Mouse (Mus musculus): ENCODE measurements around the gene Cntnap5a.
A peak's percentile ranks its signal among the peaks of the same experiment; 100 is the strongest.
"Not testable (repeated sequence)": the region's sequence is repeated elsewhere in the genome, so short reads cannot be mapped to it uniquely, and the experiment has no call there.

Cntnap5a gene

DNA sequence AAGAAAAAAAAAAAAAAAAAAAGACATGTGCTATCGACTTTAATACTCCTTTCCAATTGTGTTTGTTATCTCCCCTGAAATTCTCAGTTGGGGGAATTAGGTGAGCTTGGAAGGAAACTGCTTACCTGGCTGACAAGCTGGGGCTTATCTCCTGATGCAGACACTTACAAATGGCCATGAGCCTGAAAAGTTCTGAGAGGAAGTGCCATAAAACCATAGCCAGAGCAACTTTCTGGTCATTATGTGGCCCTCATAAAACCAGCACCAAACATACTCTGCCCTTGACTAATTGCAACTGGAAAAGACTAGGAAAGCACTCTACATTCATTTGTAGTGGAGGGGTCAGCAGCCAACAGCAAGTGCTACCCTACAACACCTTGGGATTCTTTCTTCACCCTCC is 359.5 kb downstream of the Cntnap5a start:
- DNase-seq (ENCODE audit: low spot score) = no peak

- DNase-seq (ENCODE audit: low spot score) = no peak
Measured at GRCm38 (mm10) chr1:116107010-116107723, 422.6 kb downstream of the Cntnap5a start.

- no peak for DNase-seq (ENCODE audit: low spot score)
Measured at GRCm38 (mm10) chr1:116107724-116108058, 423.1 kb downstream of the Cntnap5a start.

GRCm38 (mm10) chr1:116108381-116108780 is 423.8 kb downstream of the Cntnap5a start:
- DNase-seq (ENCODE audit: low spot score) = no peak

- DNase-seq (ENCODE audit: low spot score) = no peak
Measured at GRCm38 (mm10) chr1:116125767-116126166, 441.2 kb downstream of the Cntnap5a start.

DNA sequence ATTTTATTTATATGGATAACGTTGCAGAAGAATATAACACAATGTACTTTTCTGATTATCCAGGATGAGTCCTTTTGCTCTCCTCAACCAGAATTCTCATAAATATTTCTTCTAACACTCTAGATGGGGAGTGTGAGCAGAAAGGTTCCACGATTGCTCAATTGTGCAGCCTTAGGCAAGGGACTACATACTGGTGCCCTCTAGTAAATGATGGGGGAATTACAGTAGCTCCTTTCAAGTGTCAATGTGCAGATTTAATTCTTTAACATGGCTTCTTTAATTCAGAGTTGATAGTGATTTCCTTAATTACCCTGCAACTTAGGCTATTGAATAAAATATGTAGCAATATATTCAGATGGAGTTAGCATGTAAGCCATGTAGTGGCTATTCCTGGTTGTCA is 442.5 kb downstream of the Cntnap5a start:
- DNase-seq (ENCODE audit: low spot score) = no peak

DNA sequence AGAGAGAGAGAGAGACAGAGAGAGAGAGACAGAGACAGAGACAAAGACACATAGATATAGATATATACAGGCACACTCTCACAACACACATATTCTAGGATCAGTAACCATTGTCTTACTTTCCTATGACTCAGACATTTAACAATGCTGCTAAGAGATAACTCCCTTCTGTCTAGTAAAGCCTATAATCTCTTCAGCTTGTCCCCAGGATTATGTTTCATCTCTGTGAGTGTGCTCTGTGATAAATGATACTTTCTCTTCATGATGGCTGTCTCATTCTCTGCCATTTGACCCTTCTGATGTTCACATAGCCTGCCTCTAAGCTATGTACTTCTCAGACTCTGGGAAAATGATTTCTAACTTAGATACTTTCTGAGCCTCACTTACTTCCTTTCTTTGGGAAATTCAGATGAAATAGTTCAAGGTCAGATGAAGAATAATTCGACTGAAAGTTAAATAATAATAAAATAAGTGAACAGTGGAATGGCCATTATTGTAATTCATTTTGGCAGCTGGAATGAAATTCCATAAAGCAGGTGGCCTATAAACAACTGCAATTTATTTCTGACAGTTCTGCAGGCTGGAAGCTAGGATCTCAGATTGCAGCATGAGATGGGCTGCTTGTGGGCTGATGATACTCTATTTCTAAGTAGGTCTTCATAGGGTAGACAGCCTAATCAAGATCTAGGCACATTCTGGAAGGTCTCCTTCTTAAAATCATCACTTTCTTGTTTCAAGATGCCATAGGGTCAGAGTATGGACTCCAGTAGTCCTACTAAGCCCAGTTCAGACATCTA is 444.1 kb downstream of the Cntnap5a start:
- DNase-seq (ENCODE audit: low spot score) = no peak

- DNase-seq (ENCODE audit: low spot score) = no peak
Measured at GRCm38 (mm10) chr1:116132471-116132870, 447.9 kb downstream of the Cntnap5a start.

DNA sequence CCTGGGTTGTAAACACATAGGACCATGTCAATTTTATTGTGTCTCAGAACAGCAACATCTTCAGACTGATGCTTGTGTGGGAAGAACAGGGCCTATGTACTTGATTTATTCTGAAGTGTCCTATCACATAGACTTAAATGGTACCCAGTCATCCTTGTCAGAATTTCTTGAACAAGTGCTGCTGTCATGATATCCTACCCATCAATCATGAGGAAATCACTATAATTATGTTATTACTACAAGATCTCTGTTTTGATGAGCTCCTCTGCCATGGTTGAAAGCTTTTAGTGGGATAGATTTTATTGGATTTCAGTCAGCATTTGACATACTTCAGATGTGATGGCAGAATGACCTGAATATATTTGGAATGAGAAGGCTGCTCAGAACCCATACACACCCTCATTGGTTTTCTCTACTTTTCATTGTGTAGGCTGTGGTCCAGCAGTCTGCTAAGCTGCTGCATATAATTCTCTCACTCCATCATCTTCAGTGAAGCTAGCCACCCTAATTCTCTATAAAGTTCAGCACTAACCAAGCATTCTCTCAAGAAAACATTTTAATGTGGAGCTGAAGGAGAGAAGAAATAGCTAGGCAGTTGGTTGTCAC is 465.3 kb downstream of the Cntnap5a start:
- DNase-seq (ENCODE audit: low spot score) = no peak

GRCm38 (mm10) chr1:116184471-116184870 is 499.9 kb downstream of the Cntnap5a start:
- no peak for DNase-seq (ENCODE audit: low spot score)

GRCm38 (mm10) chr1:116188142-116188541 is 503.6 kb downstream of the Cntnap5a start:
- DNase-seq (ENCODE audit: low spot score) = not testable (repeated sequence)

DNA sequence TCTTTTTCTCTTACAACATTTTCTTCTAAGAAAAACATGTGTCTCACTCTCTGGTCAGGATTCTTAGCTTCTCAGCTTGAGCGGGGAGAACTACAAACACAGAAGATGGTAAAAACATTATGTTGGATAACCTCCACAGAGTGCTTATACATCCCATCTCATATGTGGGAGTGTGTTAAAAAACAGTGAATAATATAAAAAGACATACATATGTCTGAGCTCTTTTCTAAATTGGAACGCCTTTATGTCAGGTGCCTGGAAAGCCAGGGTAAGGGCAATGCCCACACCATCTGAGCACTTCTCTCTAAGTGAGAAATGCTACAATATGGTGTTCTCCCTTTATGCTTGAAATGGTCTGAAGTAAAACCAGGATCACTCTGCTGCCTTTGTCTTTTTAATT is 507.7 kb downstream of the Cntnap5a start:
- DNase-seq (ENCODE audit: low spot score) = no peak

- DNase-seq (ENCODE audit: low spot score) = no peak
Measured at GRCm38 (mm10) chr1:116216883-116217282, 532.3 kb downstream of the Cntnap5a start.

DNA sequence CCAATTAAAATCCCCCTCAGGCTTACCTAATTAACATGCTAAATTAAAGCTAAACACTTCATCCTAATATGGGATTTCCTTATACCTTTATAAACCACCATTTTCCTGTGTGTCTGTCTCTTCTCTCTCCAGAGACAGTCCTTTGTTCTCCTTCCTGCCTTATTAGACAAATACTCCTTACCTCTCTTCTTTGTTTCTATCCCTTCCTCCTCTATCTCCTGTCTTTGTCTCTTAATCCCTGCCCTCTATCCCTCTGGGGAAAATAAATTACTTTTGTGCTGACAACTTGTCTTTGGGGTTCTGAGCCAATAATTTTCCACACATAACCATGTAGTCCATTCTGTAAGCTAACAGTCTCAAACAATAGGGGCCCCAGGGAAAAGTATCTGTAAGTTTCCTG is 556.0 kb downstream of the Cntnap5a start:
- no peak for DNase-seq (ENCODE audit: low spot score)

DNA sequence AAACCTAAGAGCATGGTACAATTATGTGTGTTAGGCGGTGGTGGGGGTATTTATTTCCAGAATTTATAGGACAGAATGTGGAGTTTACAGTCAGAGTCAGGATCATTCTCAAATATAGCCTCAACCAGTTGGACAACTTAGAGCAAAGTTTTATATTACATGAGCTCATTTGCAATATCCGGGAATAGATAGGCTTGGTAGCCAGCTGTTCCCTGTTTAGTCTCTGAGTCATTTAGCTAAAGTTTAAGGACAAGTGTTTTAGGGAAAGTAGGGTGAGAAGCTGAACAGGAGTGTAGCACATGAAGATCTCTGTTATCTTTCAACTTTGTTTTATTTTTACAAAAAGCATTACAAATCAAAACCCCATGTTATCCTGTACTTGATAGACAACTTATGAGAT is 559.3 kb downstream of the Cntnap5a start:
- DNase-seq (ENCODE audit: low spot score) = no peak

- no peak for DNase-seq (ENCODE audit: low spot score)
Measured at GRCm38 (mm10) chr1:116281144-116281543, 596.6 kb downstream of the Cntnap5a start.

DNA sequence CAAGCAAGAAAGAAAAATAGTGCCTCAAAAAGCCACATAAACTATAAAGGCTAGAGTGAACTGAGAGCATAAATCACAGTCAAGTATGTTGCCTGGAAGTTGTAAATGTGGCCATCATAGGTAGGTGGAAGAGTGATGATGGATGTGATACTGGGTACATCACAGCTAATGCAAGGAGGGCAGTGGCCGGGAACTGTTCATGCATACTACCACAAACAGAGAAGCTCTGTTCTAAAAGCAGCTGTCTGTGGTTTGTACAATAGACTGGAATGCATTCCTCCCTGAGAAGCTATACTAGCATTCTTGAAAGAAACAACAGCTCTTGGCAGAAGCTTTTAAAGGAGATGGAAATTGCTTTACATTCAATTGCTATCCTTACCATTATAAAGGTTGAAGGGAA is 599.4 kb downstream of the Cntnap5a start:
- no peak for DNase-seq (ENCODE audit: low spot score)

DNA sequence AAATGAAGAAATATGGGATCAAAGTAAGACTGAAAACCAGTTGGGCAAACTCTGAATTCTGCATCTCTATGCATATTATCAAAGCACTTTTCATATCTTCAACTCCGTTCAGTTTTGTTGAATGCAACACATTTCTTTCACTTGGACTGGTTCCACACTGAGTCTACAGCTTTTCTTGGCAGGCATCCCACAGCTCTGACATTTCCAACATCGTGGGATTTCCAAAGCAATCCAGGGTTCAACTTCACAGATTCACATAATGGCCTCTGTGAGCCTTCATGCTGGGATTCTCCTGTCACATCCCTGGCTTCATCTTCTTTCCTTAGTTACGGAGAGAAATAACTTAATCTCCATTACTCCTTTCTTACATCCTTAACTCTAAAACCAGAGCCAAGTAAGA is 622.0 kb downstream of the Cntnap5a start:
- no peak for DNase-seq (ENCODE audit: low spot score)

- DNase-seq (ENCODE audit: low spot score) = no peak
Measured at GRCm38 (mm10) chr1:116311512-116311911, 627.0 kb downstream of the Cntnap5a start.

GRCm38 (mm10) chr1:116313269-116313668 is 628.7 kb downstream of the Cntnap5a start:
- peak; percentile 12 for DNase-seq (ENCODE audit: low spot score)

DNA sequence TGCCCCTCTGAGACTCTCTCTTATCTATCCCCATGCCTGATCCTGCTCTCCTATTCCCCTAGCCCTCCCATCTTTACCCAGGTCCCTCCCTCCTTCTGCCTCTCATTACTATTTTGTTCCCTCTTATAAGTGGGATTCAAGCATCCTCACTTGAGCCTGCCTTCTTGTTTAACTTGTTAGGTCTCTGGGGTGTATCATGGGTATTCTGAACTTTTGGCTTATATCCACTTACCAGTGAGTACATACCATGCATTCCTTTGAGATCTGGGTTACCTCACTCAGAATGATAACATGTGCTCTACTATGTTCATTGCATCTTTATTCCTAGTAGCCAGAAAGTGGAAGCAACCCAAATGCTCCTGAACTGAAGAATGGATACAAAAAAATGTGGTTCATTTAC is 639.9 kb downstream of the Cntnap5a start:
- DNase-seq (ENCODE audit: low spot score) = no peak

- DNase-seq (ENCODE audit: low spot score) = no peak
Measured at GRCm38 (mm10) chr1:116353669-116354068, 669.1 kb downstream of the Cntnap5a start.

DNA sequence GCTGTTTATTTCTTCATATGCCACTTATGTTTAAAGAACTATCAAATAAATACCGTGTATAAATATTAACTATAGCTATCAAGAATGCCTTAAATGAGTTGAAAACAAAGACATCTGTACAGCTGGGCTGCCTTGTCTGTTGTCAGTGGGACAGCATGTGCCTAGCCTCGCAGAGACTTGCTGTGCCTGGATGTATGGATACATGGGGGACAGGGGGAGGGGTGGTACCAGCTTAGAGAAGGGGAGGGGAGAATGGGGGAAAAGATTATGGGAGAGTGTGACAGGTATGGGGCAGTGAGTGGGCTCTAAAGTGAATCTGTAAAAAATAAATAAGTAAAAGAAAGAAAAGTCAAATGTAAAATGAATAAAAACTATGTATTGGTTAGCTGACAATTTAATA is 681.0 kb downstream of the Cntnap5a start:
- no peak for DNase-seq (ENCODE audit: low spot score)

All from embryo, embryonic 10 days (tissue).